Comparison of ENCODE assay signal across 8 mouse cellular contexts in genomic region chr2:28532938-28533771, GRCm38 (mm10). TPM values are rescaled to one million over a fixed set of nuclear protein-coding genes. Genes with fewer than 3 reads are reported as not detected.
DNase-seq lines count a peak whose midpoint lies in the region; ATAC-seq and TF ChIP-seq lines count a peak whose summit lies in the region.

No protein-coding gene starts in this region.

- WGBS in bone marrow, adult 2 months: 3% methylated on average over 49 of the region's 49 CpGs
- 3% methylated on average over 49 of the region's 49 CpGs for WGBS in heart, embryonic 11.5 days (ENCODE audit: insufficient replicate concordance)
- 4% methylated on average over 31 of the region's 49 CpGs for WGBS in kidney, embryonic 16.5 days
- 2% methylated on average over 49 of the region's 49 CpGs for WGBS in liver, embryonic 11.5 days
- 3% methylated on average over 49 of the region's 49 CpGs for WGBS in stomach, embryonic 16.5 days

- TF ChIP-seq POLR2A in bone marrow, adult 2 months (IDR thresholded peaks at IDR 0.05; ENCODE audit: borderline replicate concordance, control insufficient read depth, low read depth, low read length): peak; percentile 35; the same call in 1 of the 2 replicates
- peak; percentile 75 for TF ChIP-seq POLR2A in embryonic fibroblast, embryonic 13.5 days (IDR thresholded peaks at IDR 0.05; ENCODE audit: low read depth, low read length)
- TF ChIP-seq POLR2A in myocyte (IDR thresholded peaks at IDR 0.05; ENCODE audit: insufficient read length, low read depth): peak; percentile 93

- TF ChIP-seq CTCF in bone marrow, adult 2 months (IDR thresholded peaks at IDR 0.05; ENCODE audit: control insufficient read depth, insufficient read depth, low read length): no peak
- TF ChIP-seq CTCF in embryonic fibroblast, embryonic 13.5 days (IDR thresholded peaks at IDR 0.05; ENCODE audit: borderline replicate concordance, insufficient read depth, low read length): no peak

- peaks cover 5% of the 10 kb centered on the region for H3K4me1 ChIP-seq in bone marrow, adult 2 months (ENCODE audit: control insufficient read depth, insufficient read depth, low read length)
- peaks cover 18% of the 10 kb centered on the region for H3K4me1 ChIP-seq in embryonic fibroblast, embryonic 13.5 days (ENCODE audit: control insufficient read depth, insufficient read depth, low read length)
- H3K4me1 ChIP-seq in heart, embryonic 11.5 days (ENCODE audit: control insufficient read depth, insufficient read depth, low read length): peaks cover 43% of the 10 kb centered on the region
- peaks cover 41% of the 10 kb centered on the region for H3K4me1 ChIP-seq in kidney, embryonic 16.5 days (ENCODE audit: insufficient read depth, low read length)
- peaks cover 23% of the 10 kb centered on the region for H3K4me1 ChIP-seq in liver, embryonic 11.5 days (replicated peaks; ENCODE audit: control insufficient read depth, insufficient read depth, low read length)
- H3K4me1 ChIP-seq in stomach, embryonic 16.5 days (ENCODE audit: control insufficient read depth, insufficient read depth, low read length): peaks cover 62% of the 10 kb centered on the region

- peak; percentile 93 to 94 for DNase-seq in B cell, adult 2 months
- DNase-seq in liver, embryonic 11.5 days (ENCODE audit: low spot score): peak; percentile 79

- H3K36me3 ChIP-seq in heart, embryonic 11.5 days (ENCODE audit: control insufficient read depth, insufficient read depth, low read length): no peaks in the 10 kb centered on the region
- no peaks in the 10 kb centered on the region for H3K36me3 ChIP-seq in kidney, embryonic 16.5 days (ENCODE audit: insufficient read depth, low read length)
- H3K36me3 ChIP-seq in liver, embryonic 11.5 days (ENCODE audit: control insufficient read depth, insufficient read depth, low read length): no peaks in the 10 kb centered on the region
- no peaks in the 10 kb centered on the region for H3K36me3 ChIP-seq in myocyte (ENCODE audit: control insufficient read depth, insufficient read depth)
- no peaks in the 10 kb centered on the region for H3K36me3 ChIP-seq in stomach, embryonic 16.5 days (ENCODE audit: control insufficient read depth, insufficient read depth, low read length)

- no peaks in the 10 kb centered on the region for H3K9me3 ChIP-seq in heart, embryonic 11.5 days (replicated peaks; ENCODE audit: control insufficient read depth, low read length)
- no peaks in the 10 kb centered on the region for H3K9me3 ChIP-seq in kidney, embryonic 16.5 days (ENCODE audit: low read length)
- no peaks in the 10 kb centered on the region for H3K9me3 ChIP-seq in liver, embryonic 11.5 days (ENCODE audit: control insufficient read depth, low read length)
- H3K9me3 ChIP-seq in stomach, embryonic 16.5 days (replicated peaks; ENCODE audit: control insufficient read depth, low read length): no peaks in the 10 kb centered on the region

- H3K9ac ChIP-seq in heart, embryonic 11.5 days (ENCODE audit: low read depth, low read length): peak overlapping the region; percentile 77
- H3K9ac ChIP-seq in kidney, embryonic 16.5 days (replicated peaks; ENCODE audit: low read length): peak overlapping the region; percentile 74
- peak overlapping the region; percentile 54 for H3K9ac ChIP-seq in liver, embryonic 11.5 days (ENCODE audit: low read depth, low read length)
- H3K9ac ChIP-seq in stomach, embryonic 16.5 days (ENCODE audit: low read length): peak overlapping the region; percentile 84

- no peaks in the 10 kb centered on the region for H3K79me2 ChIP-seq in myocyte (ENCODE audit: control insufficient read depth, insufficient read depth)

- H3ac ChIP-seq in myocyte (ENCODE audit: control insufficient read depth, insufficient read length): peak overlapping the region; percentile 9

- H3K27me3 ChIP-seq in heart, embryonic 11.5 days (ENCODE audit: control insufficient read depth, insufficient read depth, low read length): no peaks in the 10 kb centered on the region
- no peaks in the 10 kb centered on the region for H3K27me3 ChIP-seq in kidney, embryonic 16.5 days (ENCODE audit: insufficient read depth, low read length)
- peaks cover 5% of the 10 kb centered on the region for H3K27me3 ChIP-seq in liver, embryonic 11.5 days (replicated peaks; ENCODE audit: control insufficient read depth, insufficient read depth, low read length)
- H3K27me3 ChIP-seq in myocyte (ENCODE audit: control insufficient read depth, insufficient read depth, insufficient read length): no peaks in the 10 kb centered on the region
- H3K27me3 ChIP-seq in stomach, embryonic 16.5 days (ENCODE audit: control insufficient read depth, insufficient read depth, low read length): no peaks in the 10 kb centered on the region

- peak overlapping the region; percentile 17; the same call in 1 of the 2 replicates for H3K27ac ChIP-seq in bone marrow, adult 2 months (ENCODE audit: control insufficient read depth, insufficient read depth, low read depth, low read length, poor library complexity)
- H3K27ac ChIP-seq in embryonic fibroblast, embryonic 13.5 days (ENCODE audit: insufficient read depth, low read length): peak overlapping the region; percentile 77; the same call in 1 of the 2 replicates
- peak overlapping the region; percentile 81; the same call in 1 of the 2 replicates for H3K27ac ChIP-seq in heart, embryonic 11.5 days (ENCODE audit: low read depth, low read length)
- H3K27ac ChIP-seq in kidney, embryonic 16.5 days (ENCODE audit: low read length): peak overlapping the region; percentile 78
- 0 out of 2 replicates have a peak overlapping the region, but pooled peaks have one; percentile 11 for H3K27ac ChIP-seq in liver, embryonic 11.5 days (ENCODE audit: low read depth, low read length)
- H3K27ac ChIP-seq in stomach, embryonic 16.5 days (ENCODE audit: low read length): peak overlapping the region; percentile 90

- H3K4me2 ChIP-seq in heart, embryonic 11.5 days: peak overlapping the region; percentile 84
- H3K4me2 ChIP-seq in kidney, embryonic 16.5 days (replicated peaks; ENCODE audit: low read depth, low read length): peak overlapping the region; percentile 71
- H3K4me2 ChIP-seq in liver, embryonic 11.5 days: peak overlapping the region; percentile 68
- H3K4me2 ChIP-seq in myocyte (ENCODE audit: low read depth): peak overlapping the region; percentile 98
- peak overlapping the region; percentile 88 for H3K4me2 ChIP-seq in stomach, embryonic 16.5 days (ENCODE audit: low read depth, low read length)

- ATAC-seq in heart, embryonic 11.5 days (replicated peaks; ENCODE audit: insufficient number of reproducible peaks, low FRiP score, low TSS enrichment): peak; percentile 88
- peak; percentile 95 for ATAC-seq in kidney, embryonic 16.5 days (ENCODE audit: low FRiP score, low TSS enrichment)
- ATAC-seq in liver, embryonic 11.5 days (replicated peaks; ENCODE audit: low FRiP score): peak; percentile 89
- ATAC-seq in stomach, embryonic 16.5 days (ENCODE audit: insufficient read depth, low FRiP score): peak; percentile 94

- peak overlapping the region; percentile 10 for H3K4me3 ChIP-seq in bone marrow, adult 2 months (replicated peaks; ENCODE audit: control insufficient read depth, low read depth, low read length)
- peak overlapping the region; percentile 55 for H3K4me3 ChIP-seq in embryonic fibroblast, embryonic 13.5 days (ENCODE audit: insufficient read depth, low read length)
- peak overlapping the region; percentile 72 for H3K4me3 ChIP-seq in heart, embryonic 11.5 days (ENCODE audit: low read depth, low read length)
- peak overlapping the region; percentile 58 for H3K4me3 ChIP-seq in kidney, embryonic 16.5 days (ENCODE audit: low read length)
- H3K4me3 ChIP-seq in liver, embryonic 11.5 days (ENCODE audit: low read depth, low read length): peak overlapping the region; percentile 61
- peak overlapping the region; percentile 31 for H3K4me3 ChIP-seq in myocyte
- H3K4me3 ChIP-seq in stomach, embryonic 16.5 days (replicated peaks; ENCODE audit: low read length): peak overlapping the region; percentile 73

RNA-seq across cellular contexts. Expression of gene Ralgds, which starts 20.2 kb away (rescaled TPM):
- polyA plus RNA-seq in bone marrow, adult 2 months (2011; ENCODE audit: insufficient read depth, insufficient read length, low replicate concordance, missing spikeins): 5.2 and 5.5 TPM in 2 replicates
- polyA plus RNA-seq in embryonic fibroblast, embryonic 13.5 days (2011; ENCODE audit: insufficient read length, low read depth, missing spikeins): 26.5 and 36.9 TPM in 2 replicates
- polyA plus RNA-seq in heart, embryonic 11.5 days (2014; fragmentation: Nextera tagmentation; extraction: Ambion mirVana): 12.2 and 12.5 TPM in 2 replicates
- polyA plus RNA-seq in kidney, embryonic 16.5 days (2015; fragmentation: Nextera tagmentation; extraction: Ambion mirVana): 24.7 and 28.7 TPM in 2 replicates
- 11.3 and 12.9 TPM in 2 replicates for polyA plus RNA-seq in liver, embryonic 11.5 days (2014; fragmentation: Nextera tagmentation; extraction: Ambion mirVana)
- polyA plus RNA-seq in myocyte (2012; fragmentation: generic; extraction: Trizol): 24.2 TPM
- polyA plus RNA-seq in stomach, embryonic 16.5 days (2015; fragmentation: Nextera tagmentation; extraction: Ambion mirVana): 24.6 and 28.2 TPM in 2 replicates

RNA-seq across cellular contexts. Expression of gene Gm10134, which starts 27.3 kb away (rescaled TPM):
- not detected in 2 replicates for polyA plus RNA-seq in bone marrow, adult 2 months (2011; ENCODE audit: insufficient read depth, insufficient read length, low replicate concordance, missing spikeins)
- not detected in 2 replicates for polyA plus RNA-seq in embryonic fibroblast, embryonic 13.5 days (2011; ENCODE audit: insufficient read length, low read depth, missing spikeins)
- not detected in 2 replicates for polyA plus RNA-seq in heart, embryonic 11.5 days (2014; fragmentation: Nextera tagmentation; extraction: Ambion mirVana)
- polyA plus RNA-seq in kidney, embryonic 16.5 days (2015; fragmentation: Nextera tagmentation; extraction: Ambion mirVana): 8.3 and 9.8 TPM in 2 replicates
- 0.73 and 0.78 TPM in 2 replicates for polyA plus RNA-seq in liver, embryonic 11.5 days (2014; fragmentation: Nextera tagmentation; extraction: Ambion mirVana)
- not detected for polyA plus RNA-seq in myocyte (2012; fragmentation: generic; extraction: Trizol)
- polyA plus RNA-seq in stomach, embryonic 16.5 days (2015; fragmentation: Nextera tagmentation; extraction: Ambion mirVana): 7.4 and 8.9 TPM in 2 replicates

RNA-seq across cellular contexts. Expression of gene Cel, which starts 30.0 kb away (rescaled TPM):
- polyA plus RNA-seq in bone marrow, adult 2 months (2011; ENCODE audit: insufficient read depth, insufficient read length, low replicate concordance, missing spikeins): 0.72 TPM in 1 of 2 replicates, not detected in the other
- not detected in 2 replicates for polyA plus RNA-seq in embryonic fibroblast, embryonic 13.5 days (2011; ENCODE audit: insufficient read length, low read depth, missing spikeins)
- not detected in 2 replicates for polyA plus RNA-seq in heart, embryonic 11.5 days (2014; fragmentation: Nextera tagmentation; extraction: Ambion mirVana)
- polyA plus RNA-seq in kidney, embryonic 16.5 days (2015; fragmentation: Nextera tagmentation; extraction: Ambion mirVana): not detected in 2 replicates
- polyA plus RNA-seq in liver, embryonic 11.5 days (2014; fragmentation: Nextera tagmentation; extraction: Ambion mirVana): not detected in 2 replicates
- polyA plus RNA-seq in myocyte (2012; fragmentation: generic; extraction: Trizol): not detected
- polyA plus RNA-seq in stomach, embryonic 16.5 days (2015; fragmentation: Nextera tagmentation; extraction: Ambion mirVana): 562 and 718 TPM in 2 replicates

RNA-seq across cellular contexts. Expression of gene Gbgt1, which starts 36.5 kb away (rescaled TPM):
- 1.8 TPM in 1 of 2 replicates, not detected in the other for polyA plus RNA-seq in bone marrow, adult 2 months (2011; ENCODE audit: insufficient read depth, insufficient read length, low replicate concordance, missing spikeins)
- not detected in 2 replicates for polyA plus RNA-seq in embryonic fibroblast, embryonic 13.5 days (2011; ENCODE audit: insufficient read length, low read depth, missing spikeins)
- polyA plus RNA-seq in heart, embryonic 11.5 days (2014; fragmentation: Nextera tagmentation; extraction: Ambion mirVana): 0.17 and 0.27 TPM in 2 replicates
- 5.5 and 6.3 TPM in 2 replicates for polyA plus RNA-seq in kidney, embryonic 16.5 days (2015; fragmentation: Nextera tagmentation; extraction: Ambion mirVana)
- 0.22 and 0.32 TPM in 2 replicates for polyA plus RNA-seq in liver, embryonic 11.5 days (2014; fragmentation: Nextera tagmentation; extraction: Ambion mirVana)
- not detected for polyA plus RNA-seq in myocyte (2012; fragmentation: generic; extraction: Trizol)
- polyA plus RNA-seq in stomach, embryonic 16.5 days (2015; fragmentation: Nextera tagmentation; extraction: Ambion mirVana): 3.2 and 3.5 TPM in 2 replicates

RNA-seq across cellular contexts. Expression of gene Gtf3c5, which starts 50.4 kb away (rescaled TPM):
- polyA plus RNA-seq in bone marrow, adult 2 months (2011; ENCODE audit: insufficient read depth, insufficient read length, low replicate concordance, missing spikeins): 14.5 and 14.7 TPM in 2 replicates
- 15.1 and 23.1 TPM in 2 replicates for polyA plus RNA-seq in embryonic fibroblast, embryonic 13.5 days (2011; ENCODE audit: insufficient read length, low read depth, missing spikeins)
- polyA plus RNA-seq in heart, embryonic 11.5 days (2014; fragmentation: Nextera tagmentation; extraction: Ambion mirVana): 22.5 and 23.3 TPM in 2 replicates
- polyA plus RNA-seq in kidney, embryonic 16.5 days (2015; fragmentation: Nextera tagmentation; extraction: Ambion mirVana): 48.5 and 49.7 TPM in 2 replicates
- 30.8 and 32.9 TPM in 2 replicates for polyA plus RNA-seq in liver, embryonic 11.5 days (2014; fragmentation: Nextera tagmentation; extraction: Ambion mirVana)
- polyA plus RNA-seq in myocyte (2012; fragmentation: generic; extraction: Trizol): 24.4 TPM
- 37.2 and 38.2 TPM in 2 replicates for polyA plus RNA-seq in stomach, embryonic 16.5 days (2015; fragmentation: Nextera tagmentation; extraction: Ambion mirVana)

Comparison
In these comparisons a context has a peak if more than half of its experiments do, and no peak if none do; other contexts are left out.
1. Peak in every context shown above with its lines: DNase-seq, ATAC-seq, H3K4me3 ChIP-seq and H3K27ac ChIP-seq.
2. H3K27ac ChIP-seq: peak in every context shown above with its lines; median percentile 90 in stomach, embryonic 16.5 days; 81 in heart, embryonic 11.5 days; 78 in kidney, embryonic 16.5 days; 77 in embryonic fibroblast, embryonic 13.5 days; 17 in bone marrow, adult 2 months; 11 in liver, embryonic 11.5 days.
3. H3K4me3 ChIP-seq: peak in every context shown above with its lines; median percentile 73 in stomach, embryonic 16.5 days; 72 in heart, embryonic 11.5 days; 61 in liver, embryonic 11.5 days; 58 in kidney, embryonic 16.5 days; 55 in embryonic fibroblast, embryonic 13.5 days; 31 in myocyte; 10 in bone marrow, adult 2 months.
4. POLR2A ChIP-seq: peak in every context shown above with its lines; median percentile 93 in myocyte; 75 in embryonic fibroblast, embryonic 13.5 days; 35 in bone marrow, adult 2 months.
5. RNA of gene Cel, which starts 30.0 kb away (polyA plus RNA-seq): 562 to 718 TPM in stomach, embryonic 16.5 days; 0.72 TPM in bone marrow, adult 2 months, not detected in kidney, embryonic 16.5 days, not detected in embryonic fibroblast, embryonic 13.5 days, not detected in heart, embryonic 11.5 days, not detected in liver, embryonic 11.5 days and not detected in myocyte (single experiment); every median in the first group is over 100 times any median in the second.